Mouse (Mus musculus): ENCODE measurements around the gene Pafah1b1. TPM values are rescaled to one million over a fixed set of nuclear protein-coding genes. Genes with fewer than 3 reads are reported as not detected.

Gene Pafah1b1
- polyA plus RNA-seq, 1 experiment from 2014 or later: 59.6 TPM

- Histone ChIP-seq H3K4me1 (replicated peaks) (peaks cover 48% of the 10 kb centered on the region), H3K9me3 (no peaks in the 10 kb centered on the region), H3K4me3 (replicated peaks) (no peak overlapping the region), H3K27me3 (no peaks in the 10 kb centered on the region), H3K36me3 (peaks cover 15% of the 10 kb centered on the region), H3K9ac (replicated peaks) (peak overlapping the region; percentile 40; the same call in 1 of the 2 replicates), H3K4me2 (replicated peaks) (no peak overlapping the region), H3K27ac (peak overlapping the region; percentile 32; the same call in 1 of the 2 replicates)
- 78% methylated on average over 6 of the region's 6 CpGs for WGBS
- no peak for ATAC-seq
Observed at GRCm38 (mm10) chr11:74653385-74653784, 71.1 kb downstream of the Pafah1b1 start.

GRCm38 (mm10) chr11:74652791-74653191 lies 71.7 kb downstream of the Pafah1b1 start:
- H3K27ac ChIP-seq: peak overlapping the region; percentile 32; the same call in 1 of the 2 replicates

GRCm38 (mm10) chr11:74650576-74651100 lies 73.8 kb downstream of the Pafah1b1 start:
- H3K36me3 ChIP-seq: no peaks in the 10 kb centered on the region
- no peaks in the 10 kb centered on the region for H3K9me3 ChIP-seq
- ATAC-seq: no peak
- H3K4me2 ChIP-seq (replicated peaks): peak overlapping the region; percentile 95
- H3K27ac ChIP-seq: no peak overlapping the region
- peak overlapping the region; percentile 84; the same call in 1 of the 2 replicates for H3K9ac ChIP-seq (replicated peaks)
- WGBS: 59% methylated on average over 4 of the region's 4 CpGs
- no peaks in the 10 kb centered on the region for H3K27me3 ChIP-seq
- H3K4me1 ChIP-seq (replicated peaks): peaks cover 49% of the 10 kb centered on the region
- H3K4me3 ChIP-seq (replicated peaks): peak overlapping the region; percentile 82

More at GRCm38 (mm10) chr11:74652791-74653191, 71.7 kb downstream of the Pafah1b1 start:
- Histone ChIP-seq H3K9me3 (no peaks in the 10 kb centered on the region), H3K4me3 (replicated peaks) (no peak overlapping the region), H3K36me3 (peaks cover 9% of the 10 kb centered on the region), H3K4me2 (replicated peaks) (no peak overlapping the region), H3K4me1 (replicated peaks) (peaks cover 49% of the 10 kb centered on the region), H3K9ac (replicated peaks) (0 out of 2 replicates have a peak overlapping the region, but pooled peaks have one; percentile 40), H3K27me3 (no peaks in the 10 kb centered on the region)
- WGBS: 50% methylated on average over 4 of the region's 4 CpGs
- ATAC-seq: no peak

- peaks cover 49% of the 10 kb centered on the region for H3K4me1 ChIP-seq (replicated peaks)
- 0 out of 2 replicates have a peak overlapping the region, but pooled peaks have one; percentile 46 for H3K27ac ChIP-seq
- peak overlapping the region; percentile 95 for H3K4me2 ChIP-seq (replicated peaks)
- WGBS: 2% methylated on average over 52 of the region's 53 CpGs
- no peaks in the 10 kb centered on the region for H3K9me3 ChIP-seq
- H3K9ac ChIP-seq (replicated peaks): peak overlapping the region; percentile 84
- H3K27me3 ChIP-seq: no peaks in the 10 kb centered on the region
- ATAC-seq: peak; percentile 80
- H3K36me3 ChIP-seq: no peaks in the 10 kb centered on the region
- H3K4me3 ChIP-seq (replicated peaks): peak overlapping the region; percentile 82
Observed at GRCm38 (mm10) chr11:74649647-74650551, 74.6 kb downstream of the Pafah1b1 start.

- WGBS: under 1% methylated on average over 57 of the region's 58 CpGs
- Histone ChIP-seq H3K4me2 (replicated peaks) (peak within 1 kb of the TSS; percentile 95), H3K27ac (peak within 1 kb of the TSS; percentile 59), H3K9ac (replicated peaks) (peak within 1 kb of the TSS; percentile 84), H3K4me1 (replicated peaks) (peaks cover 49% of the 10 kb centered on the region), H3K36me3 (no peaks in the 10 kb centered on the region), H3K27me3 (no peaks in the 10 kb centered on the region), H3K4me3 (replicated peaks) (peak within 1 kb of the TSS; percentile 82), H3K9me3 (no peaks in the 10 kb centered on the region)
- ATAC-seq: peak; percentile 93
Observed at GRCm38 (mm10) chr11:74649095-74649646, 75.3 kb downstream of the Pafah1b1 start, which contains the start of gene Cluh. Gene Cluh (plus strand): TSS chr11:74649495.

- Histone ChIP-seq H3K27ac (peak overlapping the region; percentile 59), H3K4me2 (replicated peaks) (peak overlapping the region; percentile 95), H3K4me1 (replicated peaks) (peaks cover 46% of the 10 kb centered on the region), H3K9ac (replicated peaks) (peak overlapping the region; percentile 84), H3K27me3 (no peaks in the 10 kb centered on the region), H3K9me3 (no peaks in the 10 kb centered on the region), H3K36me3 (no peaks in the 10 kb centered on the region), H3K4me3 (replicated peaks) (peak overlapping the region; percentile 82)
- ATAC-seq: peak; percentile 35
- WGBS: 0% methylated on average over 1 of the region's 1 CpGs
Observed at GRCm38 (mm10) chr11:74648676-74649075, 75.8 kb downstream of the Pafah1b1 start.

GRCm38 (mm10) chr11:74647966-74648365 lies 76.5 kb downstream of the Pafah1b1 start:
- Histone ChIP-seq H3K9ac (replicated peaks) (no peak overlapping the region), H3K4me2 (replicated peaks) (no peak overlapping the region), H3K4me3 (replicated peaks) (no peak overlapping the region), H3K9me3 (no peaks in the 10 kb centered on the region), H3K27me3 (no peaks in the 10 kb centered on the region), H3K36me3 (no peaks in the 10 kb centered on the region), H3K4me1 (replicated peaks) (peaks cover 39% of the 10 kb centered on the region), H3K27ac (no peak overlapping the region)
- WGBS: 88% methylated on average over 1 of the region's 1 CpGs
- no peak for ATAC-seq

- Histone ChIP-seq H3K4me3 (replicated peaks) (no peak overlapping the region), H3K9ac (replicated peaks) (no peak overlapping the region), H3K27ac (no peak overlapping the region), H3K9me3 (no peaks in the 10 kb centered on the region), H3K4me1 (replicated peaks) (peaks cover 19% of the 10 kb centered on the region), H3K27me3 (peaks cover 25% of the 10 kb centered on the region), H3K4me2 (replicated peaks) (no peak overlapping the region), H3K36me3 (no peaks in the 10 kb centered on the region)
- WGBS: 77% methylated on average over 1 of the region's 1 CpGs
- ATAC-seq: no peak
Observed at GRCm38 (mm10) chr11:74639628-74640027, 84.8 kb downstream of the Pafah1b1 start.

- no peak; the same call in 1 of the 2 replicates for ATAC-seq
- 8% methylated on average over 9 of the region's 9 CpGs for WGBS
Observed at GRCm38 (mm10) chr11:74638791-74639411, 85.6 kb downstream of the Pafah1b1 start.

GRCm38 (mm10) chr11:74637971-74638790 lies 86.3 kb downstream of the Pafah1b1 start:
- peaks cover 25% of the 10 kb centered on the region for H3K27me3 ChIP-seq
- peaks cover 19% of the 10 kb centered on the region for H3K4me1 ChIP-seq (replicated peaks)
- H3K27ac ChIP-seq: peak overlapping the region; percentile 95
- no peaks in the 10 kb centered on the region for H3K36me3 ChIP-seq
- H3K4me2 ChIP-seq (replicated peaks): peak overlapping the region; percentile 85
- ATAC-seq: peak; percentile 92
- H3K4me3 ChIP-seq (replicated peaks): peak overlapping the region; percentile 71
- 1% methylated on average over 83 of the region's 86 CpGs for WGBS
- H3K9ac ChIP-seq (replicated peaks): peak overlapping the region; percentile 92
- no peaks in the 10 kb centered on the region for H3K9me3 ChIP-seq

More at GRCm38 (mm10) chr11:74638791-74639411, 85.6 kb downstream of the Pafah1b1 start:
- H3K9ac ChIP-seq (replicated peaks): peak overlapping the region; percentile 92
- H3K36me3 ChIP-seq: no peaks in the 10 kb centered on the region
- H3K4me3 ChIP-seq (replicated peaks): peak overlapping the region; percentile 71
- H3K9me3 ChIP-seq: no peaks in the 10 kb centered on the region
- H3K4me1 ChIP-seq (replicated peaks): peaks cover 19% of the 10 kb centered on the region
- H3K27me3 ChIP-seq: peaks cover 25% of the 10 kb centered on the region
- peak overlapping the region; percentile 85 for H3K4me2 ChIP-seq (replicated peaks)
- peak overlapping the region; percentile 95 for H3K27ac ChIP-seq

GRCm38 (mm10) chr11:74637486-74637885 lies 87.0 kb downstream of the Pafah1b1 start:
- peak; percentile 19; the same call in 1 of the 2 replicates for ATAC-seq
- Histone ChIP-seq H3K4me1 (replicated peaks) (peaks cover 19% of the 10 kb centered on the region), H3K27me3 (peaks cover 25% of the 10 kb centered on the region), H3K9ac (replicated peaks) (peak overlapping the region; percentile 92), H3K27ac (peak overlapping the region; percentile 95), H3K9me3 (no peaks in the 10 kb centered on the region), H3K36me3 (no peaks in the 10 kb centered on the region), H3K4me2 (replicated peaks) (peak overlapping the region; percentile 85), H3K4me3 (replicated peaks) (peak overlapping the region; percentile 71)
- 17% methylated on average over 8 of the region's 8 CpGs for WGBS

Measured in midbrain, embryonic 13.5 days (tissue).